Mouse (Mus musculus) MN1 (cell line): ENCODE data around the gene Elmod1.

Experiments used
- DNase-seq: peaks from one replicate; pipeline ENCODE4 v3.0.0-alpha.2; 2016; ENCODE audit warnings: low spot score

The Elmod1 gene

DNA sequence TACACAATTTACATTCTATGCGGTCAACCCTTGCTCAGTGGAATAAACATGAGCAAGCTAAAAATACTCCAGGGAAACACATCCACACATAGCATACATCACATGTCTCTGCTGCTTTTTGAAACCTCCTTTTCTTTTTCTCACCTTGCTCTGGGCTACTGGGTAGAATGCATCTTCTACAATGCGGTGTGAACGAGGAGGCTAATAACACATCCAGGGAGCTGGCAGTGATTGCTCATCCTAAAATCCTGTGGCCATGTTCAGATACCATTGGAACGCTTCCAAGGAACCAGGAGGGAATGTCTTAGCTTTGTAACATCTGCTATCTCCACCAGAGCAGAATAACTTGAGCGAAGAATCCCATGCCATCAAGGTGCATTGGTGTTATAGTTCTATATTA lies 64.8 kb downstream of the Elmod1 start:
- no peak for DNase-seq

DNA sequence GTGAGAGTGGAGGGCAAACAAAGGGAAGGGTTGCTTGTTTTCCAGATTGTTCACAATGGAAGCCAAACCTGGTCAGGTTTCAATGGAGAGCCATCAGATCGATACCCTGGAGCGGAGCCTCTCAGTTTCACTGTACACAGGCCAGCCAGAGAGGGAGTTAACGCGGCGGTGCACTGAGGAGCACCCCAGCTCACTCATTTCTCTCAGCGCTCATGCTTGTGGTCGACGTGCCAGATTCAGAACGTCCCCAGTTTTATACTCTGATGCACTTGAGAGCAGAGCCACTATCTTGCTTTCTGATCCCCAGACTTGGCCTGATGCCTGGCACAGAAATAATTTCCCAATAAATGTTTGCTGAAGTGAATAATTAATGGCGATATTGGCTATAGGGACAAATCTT lies 68.3 kb downstream of the Elmod1 start:
- DNase-seq: no peak

DNA sequence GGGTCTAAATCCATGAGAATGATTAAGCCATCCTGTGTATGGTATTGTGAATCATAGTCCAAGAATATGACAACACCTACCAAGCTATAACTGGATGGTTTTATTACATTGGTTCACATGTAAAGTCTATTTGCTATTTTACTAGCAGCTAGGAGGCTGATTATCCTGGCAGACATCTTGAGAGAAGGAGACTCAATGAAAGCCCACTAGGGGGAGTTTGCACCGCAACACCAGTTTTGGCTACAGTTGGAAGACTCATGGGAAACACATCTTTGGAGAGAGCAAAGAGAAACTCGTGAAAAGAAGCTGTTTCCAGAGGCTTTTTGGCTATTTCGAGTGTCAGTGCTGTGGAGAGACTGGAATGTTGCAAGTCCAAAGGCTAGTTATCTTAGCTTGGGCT lies 69.7 kb downstream of the Elmod1 start:
- DNase-seq: no peak

DNA sequence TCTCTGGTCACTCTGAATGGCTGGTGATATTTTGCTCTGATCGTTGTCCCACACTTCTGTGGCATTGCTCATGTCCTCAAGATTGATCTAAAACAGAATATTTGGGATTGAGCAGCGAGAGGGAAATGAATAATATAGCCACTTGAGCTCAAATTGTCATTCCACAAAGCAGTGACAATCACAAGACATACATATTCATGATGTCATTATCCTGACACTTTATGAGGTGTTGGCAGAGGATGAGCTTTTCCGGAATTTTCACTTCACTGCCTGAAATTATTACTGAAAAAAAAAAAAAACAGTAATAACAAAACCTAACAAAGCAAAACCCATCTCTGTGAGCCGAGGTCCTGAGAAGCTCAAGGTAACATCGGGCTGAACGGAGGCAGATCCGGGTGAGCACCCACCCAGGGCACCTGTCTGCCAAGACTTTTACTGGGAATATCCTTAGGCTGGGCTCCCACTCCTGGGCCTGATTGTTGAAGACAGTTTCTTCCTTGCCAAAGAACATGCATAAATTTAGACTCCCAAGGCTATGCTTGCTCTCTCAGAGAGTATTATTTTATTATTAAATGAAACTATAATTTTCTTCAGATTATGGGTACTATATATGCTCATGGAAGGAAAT lies 71.8 kb downstream of the Elmod1 start:
- DNase-seq: no peak

DNA sequence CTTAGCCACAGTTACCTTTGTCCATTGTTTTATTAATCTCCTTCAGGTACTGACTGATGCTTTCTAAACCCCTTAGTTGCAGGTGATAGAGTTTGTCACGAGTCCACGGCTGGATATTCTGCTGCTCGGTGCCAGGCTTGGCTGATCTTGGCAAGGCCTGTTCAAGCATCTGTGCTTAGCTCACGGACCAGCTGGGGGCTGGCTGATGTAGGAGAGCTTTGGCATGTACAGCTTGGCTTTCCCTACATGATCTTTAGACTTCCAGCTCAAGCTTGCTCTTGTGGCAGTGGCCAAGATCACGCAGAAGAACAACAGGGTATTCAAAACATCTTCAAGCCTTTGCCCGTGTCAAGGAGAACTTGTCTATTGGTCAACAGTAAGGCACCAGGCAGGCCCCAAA lies 75.3 kb downstream of the Elmod1 start:
- no peak for DNase-seq

DNA sequence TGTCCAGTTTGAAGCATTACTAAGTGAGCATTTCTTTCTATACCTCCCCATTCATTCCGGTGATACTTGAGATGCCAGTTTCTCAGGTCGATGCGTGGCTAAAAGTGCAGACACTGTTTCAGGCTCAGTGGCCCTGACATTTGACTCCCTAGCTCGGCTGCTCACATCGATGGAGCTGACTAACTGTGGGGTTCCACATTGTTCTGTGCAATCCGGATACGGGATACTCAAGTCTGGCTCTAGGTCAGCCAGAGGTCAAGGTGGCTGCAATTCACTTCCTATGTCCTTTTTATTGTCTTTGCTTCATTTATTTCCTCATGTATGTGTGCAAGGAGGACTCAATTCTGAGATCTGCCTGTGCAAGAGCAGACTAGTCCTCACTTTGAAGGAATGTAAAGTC lies 79.3 kb downstream of the Elmod1 start:
- DNase-seq: no peak

DNA sequence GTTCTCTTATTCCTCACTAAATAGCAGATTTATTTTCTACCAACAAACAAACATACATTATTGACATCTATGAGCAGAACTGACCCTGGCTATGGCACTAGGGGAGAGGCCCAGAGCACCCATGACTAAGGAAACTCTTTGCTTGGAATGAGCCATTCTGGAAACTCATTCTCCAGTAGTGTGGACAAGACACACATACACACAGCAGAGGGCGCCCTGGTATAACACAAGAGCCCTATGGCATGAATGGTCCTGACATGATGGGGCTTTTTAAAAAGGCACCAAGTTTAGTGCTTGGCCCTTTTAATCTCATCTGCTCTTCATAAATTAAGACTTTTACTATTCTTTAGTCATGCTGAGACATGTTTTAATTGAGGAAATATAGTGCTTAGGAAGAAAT lies 85.0 kb downstream of the Elmod1 start:
- DNase-seq: no peak

DNA sequence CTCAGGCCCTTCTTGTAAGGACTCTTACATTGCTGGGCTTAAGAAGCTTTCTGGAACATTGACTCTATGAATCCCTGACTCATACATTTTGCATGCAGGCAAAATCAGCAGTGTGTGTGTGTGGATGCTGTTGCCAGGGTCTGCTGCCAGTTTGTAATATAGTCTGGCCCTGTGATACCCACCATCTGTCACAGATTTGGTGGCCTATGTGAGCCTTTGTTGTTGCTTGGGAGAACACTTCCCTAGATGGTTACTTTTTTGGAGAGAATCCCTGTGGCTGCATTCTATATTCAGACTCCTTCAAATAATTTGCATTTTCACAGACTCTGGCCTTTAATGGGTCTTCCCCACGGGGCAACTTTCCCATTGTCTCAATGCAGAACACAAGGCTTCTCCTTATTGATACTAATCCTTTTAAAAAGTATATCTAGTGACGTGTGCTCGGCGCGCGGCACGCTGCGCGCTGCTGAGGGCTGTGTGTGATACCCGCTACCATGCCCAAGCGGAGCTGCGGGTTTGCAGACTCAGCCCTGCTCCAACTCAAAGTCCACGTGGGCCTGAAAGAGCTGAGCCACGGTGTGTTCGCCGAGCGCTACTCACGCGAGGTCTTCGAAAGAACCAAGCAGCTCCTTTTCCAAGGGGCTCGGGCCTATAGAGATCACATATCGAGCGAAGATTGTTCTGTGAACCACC lies 91.4 kb downstream of the Elmod1 start:
- no peak for DNase-seq

DNA sequence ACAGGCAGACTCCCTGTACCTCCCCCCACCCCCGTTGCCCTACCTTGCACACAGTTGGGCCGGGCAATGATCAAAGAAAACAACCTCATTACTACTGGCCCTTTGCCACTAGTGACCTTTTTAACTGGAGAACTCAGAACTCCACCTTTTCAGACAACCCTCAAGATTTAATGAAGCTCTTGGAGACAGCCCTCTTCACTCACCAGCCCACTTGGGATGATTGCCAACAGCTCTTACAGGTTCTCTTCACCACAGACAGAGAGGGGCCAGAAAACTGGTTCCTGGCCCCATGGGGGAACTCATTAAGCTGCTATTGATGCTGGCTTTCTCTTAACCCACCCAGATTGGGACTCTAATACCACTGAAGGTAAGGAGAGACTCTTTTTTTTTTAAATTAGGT lies 97.7 kb downstream of the Elmod1 start:
- no peak for DNase-seq

DNA sequence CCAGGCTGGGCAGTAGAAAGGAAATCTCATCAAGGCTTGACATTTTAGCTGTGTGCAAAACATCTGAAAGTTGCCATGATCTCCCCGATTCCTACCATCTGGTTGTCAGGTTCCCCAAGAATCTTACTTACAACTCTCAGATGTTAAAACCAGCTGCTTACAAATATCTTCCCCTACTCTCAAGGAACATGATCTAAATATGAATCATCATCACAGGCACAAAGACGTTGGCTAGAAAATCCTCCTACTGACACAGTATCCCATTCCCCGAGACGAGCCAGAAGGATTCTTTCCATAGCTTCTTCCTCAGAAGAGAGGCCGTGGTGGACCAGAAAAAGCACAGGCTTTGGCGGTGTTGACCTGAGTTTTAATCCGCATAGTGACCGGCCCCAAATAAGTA lies 101.9 kb downstream of the Elmod1 start:
- no peak for DNase-seq
